Mouse (Mus musculus) frontal cortex, postnatal 25 days (tissue): Measurements from ENCODE around the gene Scly.
A peak's percentile ranks its signal among the peaks of the same experiment; 100 is the strongest.

Source experiments
- DNase-seq, 2 experiments: peaks; one replicate each; pipeline ENCODE4 v3.0.0; 2022; ENCODE audit warnings: low spot score in 2 of 2

The Scly gene

DNA sequence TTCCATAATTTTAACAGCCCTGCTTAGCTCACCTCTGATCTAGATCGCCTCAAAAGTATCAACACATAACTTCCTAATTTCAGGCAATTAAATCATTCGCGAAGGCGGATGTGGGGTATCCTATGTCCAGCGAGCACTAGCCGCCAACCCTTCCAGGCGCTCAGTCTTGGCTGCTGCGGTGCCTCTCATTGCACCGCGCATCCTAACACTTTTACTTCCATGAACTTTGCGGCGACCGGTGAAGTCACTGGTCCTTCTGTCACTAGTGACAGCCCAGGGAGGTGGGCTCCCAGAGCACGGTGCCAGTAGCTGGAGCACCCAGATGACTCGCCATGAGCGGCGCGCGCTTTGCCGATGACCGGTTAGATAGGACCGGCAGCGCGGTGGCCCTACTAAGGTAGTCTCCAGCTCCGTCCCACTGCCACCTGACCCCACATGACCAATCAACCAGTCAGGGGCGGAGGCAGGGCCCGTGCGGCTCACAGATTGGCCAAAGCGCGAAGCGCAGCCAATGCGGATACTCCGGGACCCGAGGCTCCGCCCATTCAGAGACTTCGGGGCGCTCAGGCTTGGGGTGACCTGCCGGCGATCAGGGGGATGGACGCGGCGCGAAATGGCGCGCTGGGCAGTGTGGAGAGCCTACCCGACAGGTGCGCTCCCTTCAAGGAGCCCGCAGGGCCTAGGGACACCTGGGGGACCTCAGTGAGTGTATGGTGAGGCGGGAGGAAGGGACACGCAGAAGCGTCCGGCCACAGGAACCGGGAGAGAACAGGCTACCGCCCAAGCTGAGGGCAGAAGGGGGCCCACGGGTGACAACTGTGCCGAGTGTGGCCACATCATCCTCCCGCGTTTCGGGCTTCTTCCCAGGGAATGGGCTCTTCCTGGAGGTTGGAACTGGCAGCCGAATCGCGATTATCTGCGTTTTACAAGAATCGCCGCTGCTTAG is at the start of gene Scly:
Scly (plus strand) TSS at position 540 of the 946 bp plus-strand sequence.
- peak; percentile 87 to 92 for DNase-seq

- DNase-seq = no peak
These were observed 49.2 kb upstream of the Scly start for GRCm38 (mm10) chr1:91248970-91249369.

GRCm38 (mm10) chr1:91249564-91250414 is 48.3 kb upstream of the Scly start, which contains the start of gene Ube2f:
TSS of gene Ube2f (plus strand) at chr1:91250304.
- DNase-seq = peak; percentile 88 to 93

DNA sequence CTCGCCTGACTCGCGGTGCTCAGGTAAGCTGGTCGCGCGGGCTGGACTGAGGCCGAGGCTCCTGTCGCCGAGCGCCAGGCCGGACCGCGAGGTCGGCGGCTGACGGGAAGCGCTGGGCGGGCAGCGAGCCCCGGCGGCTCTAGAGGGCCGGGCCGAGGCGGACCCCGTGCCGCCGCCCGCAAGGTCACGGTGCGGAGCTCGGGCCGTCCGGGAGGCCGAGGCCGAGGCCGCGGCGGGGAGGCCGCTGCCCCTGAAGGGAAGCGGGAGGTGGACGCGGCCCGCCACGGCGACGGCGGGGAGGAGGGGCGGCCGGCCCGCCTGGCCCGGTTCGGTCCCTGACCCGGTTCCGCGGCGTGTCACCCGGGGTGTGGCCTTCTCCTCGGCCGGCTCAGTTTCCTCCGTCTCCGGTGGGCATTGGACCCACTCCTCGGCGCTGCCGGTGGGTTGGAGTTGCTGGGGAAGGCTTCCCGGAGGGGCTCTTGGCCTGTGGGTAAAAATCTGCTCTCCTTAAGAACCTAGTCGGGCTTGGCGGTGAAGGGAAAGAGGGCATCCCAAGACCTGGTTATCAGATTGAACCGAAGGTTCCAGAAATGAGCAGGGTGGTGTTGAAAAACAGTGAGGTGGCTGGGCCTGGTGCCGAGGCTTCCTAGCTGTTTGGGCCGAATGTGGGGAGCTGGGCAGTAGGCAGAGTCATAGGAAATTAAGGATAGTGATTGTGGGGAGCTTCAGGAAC is 47.6 kb upstream of the Scly start:
- no peak for DNase-seq

DNA sequence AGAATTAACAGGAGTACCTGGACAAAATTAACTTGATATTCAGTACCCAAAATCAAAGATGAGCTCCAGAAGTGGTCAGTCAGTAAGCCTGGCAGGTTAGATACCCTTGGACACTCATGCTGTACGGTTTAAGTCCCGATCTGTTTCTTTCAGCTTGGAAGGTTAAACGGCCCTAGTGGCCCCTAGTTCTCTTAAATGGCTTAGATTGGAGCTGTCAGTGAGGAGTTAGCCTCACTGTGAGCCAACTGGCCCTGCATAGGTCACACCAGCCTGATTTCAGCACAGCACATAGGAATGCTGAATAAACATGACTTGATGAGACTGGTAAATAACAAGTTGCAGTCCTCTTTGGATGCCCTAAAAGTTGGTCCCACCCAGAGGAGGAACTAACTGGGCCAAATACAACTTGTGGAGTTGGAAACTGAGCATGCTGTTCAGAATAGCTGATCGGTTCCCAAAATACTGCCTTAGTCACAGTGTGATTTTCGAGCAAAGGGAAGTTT is 46.9 kb upstream of the Scly start:
- no peak for DNase-seq

DNA sequence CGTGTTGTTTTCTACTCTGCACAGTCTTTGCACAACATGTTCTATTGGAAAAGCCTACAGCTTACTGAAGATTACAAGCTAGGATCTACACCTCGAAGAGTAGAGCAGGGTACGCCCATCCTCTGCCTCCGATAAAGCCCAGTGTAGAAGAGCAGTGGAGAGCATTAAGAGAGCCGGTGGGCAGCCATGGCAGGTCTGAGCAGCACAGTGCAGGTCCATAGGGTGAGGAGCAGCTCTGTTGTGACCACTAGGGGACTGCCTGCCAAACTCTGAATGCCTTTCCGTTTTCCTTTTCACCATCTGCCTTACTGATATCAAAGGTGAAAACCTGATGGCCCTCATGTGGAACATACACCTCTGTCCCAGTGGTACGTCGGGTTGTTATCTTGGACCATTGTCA is 46.2 kb upstream of the Scly start:
- DNase-seq = no peak

DNA sequence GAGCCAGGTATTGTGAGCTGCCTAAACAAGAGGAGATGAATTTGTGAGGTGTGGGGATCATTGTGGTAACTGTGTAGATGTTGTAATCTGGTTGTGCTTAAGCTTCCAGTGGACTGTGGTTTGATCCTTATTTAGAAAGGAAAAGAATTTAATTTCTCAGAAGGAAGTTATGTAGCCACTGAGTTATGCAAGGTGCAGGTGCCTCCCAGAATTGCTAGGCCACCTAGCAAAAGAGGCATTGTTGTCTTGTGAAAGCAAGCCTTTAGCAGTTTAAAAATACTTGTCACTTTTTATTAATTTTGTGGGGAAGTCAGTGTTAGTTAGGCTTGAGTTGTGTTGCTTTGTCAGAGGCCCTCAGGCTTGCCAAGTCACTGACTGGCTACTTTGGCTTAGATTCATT is 40.2 kb upstream of the Scly start:
- no peak for DNase-seq

DNA sequence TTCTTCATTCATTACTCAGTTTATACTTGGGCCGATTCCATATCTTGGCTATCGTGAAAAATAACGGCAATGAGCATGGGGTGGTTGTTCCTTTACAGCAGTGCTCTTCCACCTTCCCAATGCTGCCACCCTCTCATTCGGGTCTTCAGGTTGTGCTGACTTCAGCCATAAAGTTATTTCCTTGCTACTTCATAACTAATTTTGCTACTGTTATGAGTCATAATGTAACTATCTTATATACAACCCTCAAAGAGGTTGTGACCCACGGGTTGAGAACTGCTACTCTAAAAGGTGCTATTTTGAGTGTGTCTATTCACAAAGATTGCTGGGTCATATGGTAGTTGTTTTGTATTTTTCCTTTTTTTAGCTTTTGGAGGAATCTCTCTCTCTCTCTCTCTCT is 38.3 kb upstream of the Scly start:
- no peak for DNase-seq

DNA sequence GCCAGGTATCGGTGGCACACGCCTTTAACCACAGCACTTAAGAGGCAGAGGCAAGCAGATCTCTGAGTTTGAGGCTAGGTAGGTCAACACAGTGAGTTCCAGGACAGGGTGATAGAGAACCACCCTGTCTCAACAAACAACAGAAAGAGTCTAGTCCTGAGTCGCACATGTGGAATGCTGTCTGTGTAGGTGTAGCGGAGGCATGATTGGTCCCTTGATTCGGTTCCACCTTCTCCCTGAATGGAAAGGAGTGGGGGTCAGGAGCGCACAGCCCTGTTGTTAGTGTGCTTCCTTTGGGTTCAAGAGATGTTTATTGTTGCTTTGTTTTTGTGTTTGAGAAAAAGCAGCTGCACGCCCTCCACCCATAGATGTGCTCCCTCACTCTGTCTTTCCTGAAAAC is 35.6 kb upstream of the Scly start:
- no peak for DNase-seq

GRCm38 (mm10) chr1:91272260-91272659 is 25.9 kb upstream of the Scly start:
- no peak for DNase-seq

- no peak for DNase-seq
These were observed 21.6 kb upstream of the Scly start for GRCm38 (mm10) chr1:91276581-91276980.

DNA sequence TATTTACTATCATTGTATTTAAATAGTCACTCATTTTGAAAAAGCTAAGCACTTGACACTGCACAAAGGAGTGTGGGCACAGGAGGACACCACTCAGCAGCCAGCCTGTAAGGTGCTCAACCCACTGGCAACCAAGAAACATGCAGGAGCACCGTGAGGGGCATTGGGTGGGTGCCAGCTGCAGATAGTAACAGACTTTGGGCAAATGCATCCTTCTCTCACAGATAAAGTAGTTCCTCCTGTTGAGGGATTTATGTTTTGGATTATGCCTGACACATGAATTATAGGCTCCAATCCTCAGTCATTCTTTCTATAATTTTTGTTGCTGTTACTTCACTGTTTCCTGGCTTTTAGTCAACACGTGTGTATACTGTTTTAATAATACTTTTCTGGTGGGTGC is 20.7 kb upstream of the Scly start:
- no peak for DNase-seq

GRCm38 (mm10) chr1:91278410-91279119 is 19.6 kb upstream of the Scly start:
- DNase-seq = no peak

GRCm38 (mm10) chr1:91279126-91279525 is 19.0 kb upstream of the Scly start:
- no peak for DNase-seq

DNA sequence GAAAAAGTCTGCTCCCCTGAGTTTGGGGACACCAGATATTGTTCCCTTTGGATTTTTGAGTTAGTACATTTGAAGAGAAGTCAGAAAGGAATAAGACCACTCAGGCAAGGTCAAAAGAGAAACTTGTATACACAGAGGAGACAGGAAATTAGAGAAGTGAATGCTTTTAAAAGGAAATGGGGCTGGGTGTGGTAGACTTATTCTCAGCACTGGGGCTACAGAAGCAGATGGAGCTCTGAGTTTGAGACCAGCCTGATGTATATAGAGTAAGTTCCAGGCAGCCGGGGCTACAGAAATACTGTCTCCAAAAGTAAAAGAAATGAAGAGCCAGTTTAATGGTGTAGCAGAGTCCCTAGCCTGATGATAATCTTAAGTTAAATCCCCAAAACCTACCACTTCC is 15.6 kb upstream of the Scly start:
- no peak for DNase-seq

- no peak for DNase-seq
These were observed 8.8 kb upstream of the Scly start for GRCm38 (mm10) chr1:91289375-91289774.

GRCm38 (mm10) chr1:91292101-91292825 is 5.9 kb upstream of the Scly start:
- no peak for DNase-seq

GRCm38 (mm10) chr1:91295544-91295943 is 2.6 kb upstream of the Scly start:
- no peak for DNase-seq

DNA sequence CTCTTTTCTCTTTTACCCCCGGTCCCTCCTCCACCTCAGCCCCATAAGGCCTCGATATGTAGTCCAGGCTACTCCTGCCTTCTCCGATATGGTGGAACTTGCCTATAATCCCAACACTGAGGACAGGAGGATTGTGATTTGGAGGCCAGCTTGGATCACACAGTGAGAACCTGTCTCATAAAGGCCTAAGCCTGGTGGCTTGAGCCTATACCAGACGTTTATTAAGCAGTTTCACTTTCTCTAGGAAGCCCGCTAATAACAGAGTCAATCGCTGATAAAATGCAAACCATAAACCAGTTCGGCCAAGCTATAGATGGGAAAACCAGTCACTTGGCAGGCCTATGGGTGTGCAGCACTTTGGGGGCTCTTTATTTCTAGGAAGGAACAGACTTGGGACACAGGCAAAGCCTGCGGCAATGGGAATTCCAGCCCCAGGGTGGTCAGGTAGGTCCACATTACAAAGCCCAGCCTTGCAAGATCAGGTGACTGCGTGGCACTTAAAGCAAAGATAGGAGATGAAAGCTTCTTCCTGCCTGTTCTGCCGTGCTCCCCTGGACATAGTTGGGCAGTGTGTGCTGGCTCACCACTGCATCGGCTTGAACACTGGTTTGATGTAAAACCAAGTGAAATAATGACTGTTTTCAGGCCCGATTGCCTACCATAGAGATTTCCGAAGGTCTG is 1.0 kb downstream of the Scly start:
- DNase-seq = no peak
